Mouse (Mus musculus) thymus, adult 2 months (tissue): ENCODE measurements around the gene Hs6st3.

Experiments used
- CTCF ChIP-seq: fragments of 200-500 bp; IDR thresholded peaks from 2 replicates; pipeline ENCODE4 v1.5.1; 2012; ENCODE audit warnings: mild to moderate bottlenecking, control low read depth, low read length, moderate library complexity, borderline replicate concordance; ENCODE audit not compliant: control insufficient read depth, poor library complexity, insufficient read depth; ENCODE audit errors: extremely low read depth
- POLR2A ChIP-seq: fragments of 200-500 bp; IDR thresholded peaks from 2 replicates; pipeline ENCODE4 v1.6.1; 2012; ENCODE audit warnings: mild to moderate bottlenecking, low read length, control low read depth, moderate library complexity; ENCODE audit not compliant: control insufficient read depth, poor library complexity, insufficient read depth; ENCODE audit errors: extremely low read depth

DNA sequence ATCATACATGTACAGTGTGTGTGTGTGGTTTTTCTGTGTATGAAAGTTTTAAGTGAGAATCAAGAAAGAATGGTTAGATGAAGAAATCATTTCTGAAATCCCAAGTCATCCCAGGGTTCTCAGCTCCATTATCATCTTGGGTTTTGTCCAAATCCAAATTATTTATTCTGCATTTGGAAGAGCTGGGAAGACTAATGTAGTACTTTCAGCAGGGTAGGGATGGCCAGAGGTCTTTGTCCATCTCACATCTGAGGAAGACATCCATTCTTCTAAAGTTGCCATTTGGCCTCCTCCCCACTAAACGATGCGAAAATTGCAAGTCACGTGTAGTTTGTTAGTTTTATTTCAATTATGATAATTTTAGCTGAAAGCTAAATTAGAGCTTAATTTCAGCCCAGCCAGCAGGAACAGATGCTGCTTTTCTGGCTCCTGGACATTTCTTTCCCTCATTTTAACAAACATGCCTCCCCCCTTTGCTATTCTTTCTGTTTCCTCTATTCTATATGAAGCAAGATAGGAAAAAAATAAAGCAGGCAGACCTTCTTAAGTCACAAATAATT lies 229.8 kb downstream of the Hs6st3 start:
- TF ChIP-seq POLR2A = no peak
- no peak for TF ChIP-seq CTCF
